Mouse (Mus musculus) left cerebral cortex, postnatal 10 days (tissue): ENCODE results near the gene Cct8l1. TPM values are rescaled to one million over a fixed set of nuclear protein-coding genes. Genes with fewer than 3 reads are reported as not detected.

Source experiments
- DNase-seq, 2 experiments: peaks; one replicate each; pipeline ENCODE4 v3.0.0; 2021 to 2022; ENCODE audit warnings: low spot score in 2 of 2, mixed read lengths in 1 of 2; ENCODE audit errors: extremely low spot score in 1 of 2
- intact Hi-C: fragments of 180-260 bp; cut with DNase I; formaldehyde crosslinking; loops from one replicate; pipeline ENCODE4 v1.15.1; 2025
- total RNA-seq, 2 experiments: library from RNA; stranded (reverse); gene quantifications; 2 replicates each; pipeline ENCODE4 v1.2.3; 2021

The Cct8l1 gene
- total RNA-seq, 2 experiments from 2014 or later = 0.22 TPM; not detected in 1

DNA sequence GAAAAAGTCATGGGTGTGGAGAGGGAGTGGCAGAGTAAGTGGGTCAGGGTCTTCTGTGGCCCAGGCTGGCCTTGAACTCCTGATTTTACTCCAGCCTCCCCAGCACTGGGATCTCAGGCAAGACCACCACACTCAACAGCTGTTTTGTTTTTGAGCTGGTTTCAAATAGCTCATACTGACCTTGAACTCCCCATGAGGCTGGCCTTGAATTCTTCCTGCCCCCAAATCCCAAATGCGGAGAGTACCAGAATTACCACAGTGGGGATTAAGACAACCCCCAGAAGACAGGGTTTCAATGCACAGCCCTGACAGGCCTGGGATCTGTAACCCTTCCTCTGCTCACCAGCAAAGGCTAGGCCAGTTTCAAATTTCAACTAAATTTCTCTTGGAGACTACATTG is 12.1 kb downstream of the Cct8l1 start:
- intact Hi-C loops = loop anchor here (10.0 kb wide), 1 partner anchor 177 kb away; the partner anchor contains the start of gene Xrcc2
- no peak for DNase-seq

DNA sequence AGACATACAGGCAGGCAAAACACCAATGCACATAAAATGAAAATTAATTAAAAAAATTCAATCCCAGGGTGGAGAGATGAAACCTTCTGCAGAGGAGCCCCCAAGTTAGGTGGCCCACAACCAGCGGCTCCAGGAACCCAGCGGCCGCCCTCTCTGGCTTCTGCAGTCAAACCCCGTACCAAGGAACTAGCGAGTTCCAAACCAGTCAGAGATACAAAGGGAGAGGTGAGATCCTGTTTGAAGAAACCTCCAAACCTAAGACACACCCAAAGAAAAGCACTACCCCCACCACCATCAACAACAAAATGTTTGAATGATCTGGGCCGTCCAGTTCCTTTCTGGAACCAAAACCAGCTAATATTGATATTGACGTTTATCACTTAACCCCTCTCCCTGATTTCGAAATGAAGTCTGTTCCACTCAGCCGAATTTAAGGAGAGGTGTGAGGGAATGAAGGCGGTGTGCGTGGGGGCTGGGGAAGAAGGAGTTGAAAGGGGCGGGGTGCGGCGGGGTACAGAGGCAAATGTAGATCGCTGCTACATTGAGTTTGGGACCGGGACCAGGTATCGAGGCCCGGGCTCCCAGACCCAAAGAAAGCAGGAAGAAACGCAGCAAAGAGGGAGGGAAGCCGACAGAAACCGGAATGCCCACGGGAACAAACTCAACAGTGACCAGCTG is 13.1 kb downstream of the Cct8l1 start:
- intact Hi-C loops = loop anchor here (1.0 to 10.0 kb wide), 2 partner anchors 29 to 176 kb away; partner anchors contain the start of gene Xrcc2
- peak in 1 of 2 experiments; percentile 24 for DNase-seq

DNA sequence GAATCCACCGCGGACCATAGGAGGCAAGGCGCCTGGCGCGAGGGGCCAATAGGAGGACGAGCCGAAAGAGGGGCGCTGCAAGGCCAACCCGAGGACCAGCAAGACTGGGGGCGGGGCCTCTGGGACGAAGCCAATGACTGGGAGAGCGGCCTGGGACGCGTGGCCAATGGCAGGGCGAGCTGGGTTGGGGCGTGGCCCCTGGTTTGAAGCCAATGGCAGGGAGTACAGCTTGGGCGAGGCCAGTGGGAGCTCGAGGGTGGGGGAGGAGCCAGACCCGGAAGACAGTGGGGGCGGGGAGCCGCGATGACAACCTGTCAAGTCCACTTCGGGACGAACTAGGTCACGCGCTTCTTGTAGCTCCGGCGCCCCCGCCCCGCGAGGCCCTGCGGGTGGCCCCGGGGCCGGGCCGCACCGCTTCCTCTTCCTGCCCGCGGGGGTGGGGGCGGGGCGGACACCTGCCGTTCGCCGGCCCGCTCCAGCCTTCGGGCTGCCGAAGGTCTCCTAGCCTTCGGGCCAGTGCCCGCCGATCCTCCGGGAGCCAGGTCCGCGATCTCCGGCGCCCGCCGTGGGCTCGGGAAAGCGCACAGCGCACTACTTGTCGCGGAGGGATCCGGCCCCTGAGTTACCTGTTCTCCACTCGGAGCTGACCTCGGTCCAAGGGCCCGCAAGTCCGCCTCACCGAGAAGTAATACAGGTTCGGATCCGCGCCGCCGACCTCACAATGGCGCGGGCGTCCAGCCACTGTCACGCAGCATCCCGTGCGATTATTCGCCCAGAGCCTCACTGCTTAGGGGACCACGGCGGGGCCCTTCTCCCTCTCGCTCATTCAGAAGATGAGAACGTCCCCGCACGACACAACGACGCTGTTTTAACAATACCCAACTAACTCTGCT is 13.9 kb downstream of the Cct8l1 start:
- DNase-seq = peak; percentile 99 to 100
- intact Hi-C loops = loop anchor here (1.0 to 10.0 kb wide), 4 partner anchors 29 to 175 kb away; partner anchors contain the start of gene Xrcc2

DNA sequence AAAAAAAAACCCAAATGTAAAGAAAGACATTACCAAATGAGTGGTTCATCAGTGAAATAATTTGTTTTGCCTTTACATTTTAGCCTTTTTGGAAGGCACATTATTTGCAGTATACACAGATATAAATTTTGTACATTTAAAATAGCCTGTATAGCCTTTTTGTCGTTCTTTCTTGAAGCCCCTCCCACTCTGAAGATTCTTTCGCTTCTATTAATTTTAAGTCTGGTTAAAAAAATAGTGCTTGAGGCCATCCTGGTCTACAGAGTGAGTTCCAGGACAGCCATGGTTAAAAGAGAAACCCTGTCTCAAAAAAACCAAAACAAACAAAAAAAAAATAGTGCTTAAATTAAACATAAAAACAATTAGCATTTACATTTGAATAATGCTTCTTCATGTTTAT is 14.8 kb downstream of the Cct8l1 start:
- no peak for DNase-seq
- intact Hi-C loops = loop anchor here (5.0 kb wide), 2 partner anchors 67 to 82 kb away; no protein-coding TSS in a partner anchor

DNA sequence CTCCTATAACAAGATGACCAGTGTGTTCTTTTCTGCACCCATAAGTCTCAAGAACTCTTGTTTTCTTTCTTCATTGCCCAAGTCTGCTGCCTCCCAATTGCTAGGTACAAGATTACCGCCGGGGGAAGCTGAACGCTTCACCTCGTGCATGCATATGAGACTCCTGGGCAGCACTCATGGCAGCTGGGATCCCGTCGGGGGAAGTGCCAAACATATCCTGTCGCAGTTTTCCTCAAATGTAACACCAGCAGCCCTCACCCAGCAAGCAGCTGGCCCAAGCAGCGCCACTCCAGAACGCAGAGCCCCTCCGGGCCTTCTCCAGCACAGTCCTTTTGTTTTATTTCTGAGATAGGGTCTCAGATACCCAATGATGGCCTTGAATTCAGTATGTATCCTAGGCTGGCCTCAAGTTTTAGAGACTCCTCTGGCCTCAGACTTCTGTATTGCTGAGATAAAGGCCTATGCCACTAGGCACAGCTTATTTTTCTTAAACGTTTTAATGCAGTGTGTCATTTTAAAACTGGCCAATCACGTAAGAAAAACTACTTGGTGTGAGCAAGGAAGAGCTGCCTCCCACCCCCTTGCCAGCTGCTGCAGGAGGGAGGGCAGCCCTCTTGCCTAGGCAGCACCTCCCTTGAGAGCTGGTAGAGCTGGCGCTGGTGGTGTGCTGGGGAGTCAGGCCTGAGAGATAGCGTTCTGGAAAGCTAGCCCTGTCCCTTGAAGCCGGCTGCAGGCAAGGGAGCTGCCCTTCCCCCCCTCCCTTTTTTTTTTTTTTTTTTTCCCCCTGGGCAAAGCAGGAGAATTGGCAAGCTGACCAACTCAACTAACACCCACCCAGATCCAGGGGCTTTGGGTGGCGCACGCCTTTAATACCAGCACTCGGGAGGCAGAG is 16.6 kb downstream of the Cct8l1 start:
- intact Hi-C loops = loop anchor here (5.0 kb wide), 2 partner anchors 65 to 80 kb away; no protein-coding TSS in a partner anchor
- DNase-seq = peak in 1 of 2 experiments; percentile 26

DNA sequence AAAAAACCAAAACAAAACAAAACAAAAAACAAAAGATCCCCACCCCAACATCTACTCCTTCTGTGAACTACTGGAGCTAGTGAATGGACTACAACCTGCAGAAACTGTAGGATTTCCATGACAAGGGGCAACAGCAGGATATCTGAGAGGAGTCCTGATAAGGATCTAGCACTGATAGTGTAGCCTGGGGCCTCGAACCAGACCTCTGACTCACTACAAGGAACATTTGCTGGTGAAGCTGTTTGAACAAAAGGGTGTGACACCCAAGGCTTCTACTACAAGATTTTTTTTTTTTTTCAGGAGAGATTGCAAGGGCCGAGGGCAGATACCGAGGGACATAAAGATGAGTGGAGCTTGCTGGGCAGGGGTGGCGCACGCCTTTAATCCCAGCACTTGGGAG is 17.4 kb downstream of the Cct8l1 start:
- intact Hi-C loops = loop anchor here (5.0 kb wide), 2 partner anchors 64 to 79 kb away; no protein-coding TSS in a partner anchor
- DNase-seq = no peak

DNA sequence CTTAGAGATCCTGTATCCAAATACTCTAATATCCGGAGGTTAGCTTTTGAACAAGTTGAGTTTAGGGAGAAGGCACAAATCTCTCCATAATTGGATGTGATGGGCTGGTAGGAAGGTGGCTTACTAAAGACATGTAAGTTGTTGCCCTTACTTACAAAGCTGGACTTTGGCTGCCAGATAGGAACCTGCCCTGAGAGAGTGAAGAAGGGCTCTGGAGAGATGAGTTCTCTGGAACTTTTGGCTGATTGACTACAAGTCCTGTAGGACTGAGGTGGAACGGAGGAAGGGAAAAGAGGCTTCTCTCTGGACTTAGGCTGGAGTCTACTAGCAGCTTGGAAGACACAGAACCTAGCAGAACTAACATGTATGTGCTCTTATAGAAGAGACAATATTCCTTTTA is 19.7 kb downstream of the Cct8l1 start:
- no peak for DNase-seq
- intact Hi-C loops = no loop called here

DNA sequence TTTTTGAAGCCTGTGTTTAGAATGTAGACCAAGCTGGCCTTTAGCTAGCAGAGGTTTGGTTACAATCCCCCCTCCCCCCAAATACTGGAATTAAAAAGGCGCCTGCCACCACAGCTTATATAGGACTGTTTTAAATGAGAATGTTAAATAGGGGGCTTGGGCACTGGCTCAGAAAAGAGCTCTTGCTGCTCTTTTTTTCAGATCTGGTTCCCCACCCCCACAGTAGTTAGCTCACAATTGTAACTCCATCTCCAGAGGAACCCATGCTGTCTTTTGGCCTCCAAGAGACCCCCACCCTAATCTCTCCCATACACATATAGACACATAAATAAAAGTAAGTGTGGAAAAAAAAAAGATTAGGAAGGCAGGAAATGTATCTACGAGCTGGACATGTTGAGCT is 20.6 kb downstream of the Cct8l1 start:
- DNase-seq = no peak
- intact Hi-C loops = no loop called here

DNA sequence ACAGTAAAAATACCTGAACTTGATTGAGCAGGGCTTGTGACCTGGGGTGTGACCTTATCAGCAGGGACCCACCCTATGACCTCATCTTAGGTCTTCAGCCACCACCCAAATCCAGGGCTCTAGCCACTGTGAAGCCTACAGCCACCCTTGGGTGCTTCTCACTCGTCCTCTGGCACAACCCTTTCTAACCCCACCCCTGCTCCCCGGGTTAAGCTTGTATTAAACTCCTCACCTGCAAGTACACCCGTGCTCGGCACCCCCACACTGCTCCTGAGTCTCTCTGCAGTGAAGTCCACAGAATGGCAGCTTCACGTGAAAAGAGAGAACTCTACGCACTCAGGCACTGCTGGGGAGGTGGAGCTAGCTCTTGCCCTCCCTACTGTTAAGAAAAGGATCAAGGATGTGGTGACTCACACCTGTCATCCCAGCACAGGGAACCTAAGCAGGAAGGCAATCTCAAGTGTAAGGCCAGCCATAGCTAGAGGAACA is 21.1 kb downstream of the Cct8l1 start:
- DNase-seq = no peak
- intact Hi-C loops = no loop called here

DNA sequence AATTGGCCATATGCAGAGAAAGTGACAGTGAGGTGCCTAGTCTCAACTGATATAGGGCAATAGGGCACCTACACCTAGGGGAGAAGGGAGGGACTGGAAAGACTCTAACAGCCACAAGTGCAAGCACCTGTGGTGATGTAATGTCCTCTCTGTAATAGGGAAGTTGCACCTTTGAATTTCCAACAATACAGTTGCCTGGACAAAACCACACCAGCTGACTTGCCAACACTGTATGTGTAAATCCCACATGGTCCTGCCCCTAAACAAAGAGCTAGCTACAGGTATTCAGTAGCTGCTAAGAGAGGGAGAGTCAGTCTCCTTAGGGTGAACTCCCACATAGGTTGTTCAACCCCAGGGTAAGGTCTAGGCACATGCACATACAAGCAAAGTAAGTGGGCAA is 24.5 kb downstream of the Cct8l1 start:
- intact Hi-C loops = no loop called here
- DNase-seq = no peak

DNA sequence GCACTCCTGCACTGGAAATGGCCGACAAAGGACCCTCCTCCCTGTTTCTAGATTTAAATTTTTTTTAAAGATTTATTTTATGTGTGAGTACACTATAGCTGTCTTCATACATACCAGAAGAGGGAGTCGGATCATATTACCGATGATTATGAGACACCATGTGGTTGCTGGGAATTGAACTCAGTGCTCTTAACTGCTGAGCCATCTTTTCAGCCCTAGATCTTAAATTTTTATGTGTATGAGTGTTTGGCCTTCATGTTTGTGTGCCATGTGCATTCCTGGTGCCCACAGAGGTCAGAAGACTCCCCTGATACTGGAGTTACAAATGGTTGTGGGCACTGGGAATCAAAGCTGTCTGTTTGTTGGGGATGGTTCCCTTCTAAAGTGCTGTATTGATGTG is 25.1 kb downstream of the Cct8l1 start:
- intact Hi-C loops = no loop called here
- DNase-seq = no peak

DNA sequence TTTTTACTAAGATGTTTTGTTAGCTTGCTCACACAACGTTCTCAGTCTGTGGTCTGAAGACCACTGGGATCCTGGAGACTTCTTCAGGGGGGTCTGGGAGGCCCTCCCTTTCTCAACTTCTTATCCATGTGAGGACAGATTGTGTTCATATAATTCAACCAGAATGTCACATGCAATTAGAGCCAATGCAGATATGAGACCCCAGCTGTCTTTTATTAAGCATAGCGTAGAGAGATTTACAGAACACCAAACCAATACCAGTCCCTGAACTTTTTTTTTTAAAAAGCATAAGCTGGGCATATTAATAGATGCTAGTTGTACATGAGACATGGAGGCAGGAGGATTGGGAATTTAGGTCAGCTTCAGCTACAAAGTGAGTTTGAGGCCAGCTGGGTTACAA is 25.8 kb downstream of the Cct8l1 start:
- DNase-seq = no peak

DNA sequence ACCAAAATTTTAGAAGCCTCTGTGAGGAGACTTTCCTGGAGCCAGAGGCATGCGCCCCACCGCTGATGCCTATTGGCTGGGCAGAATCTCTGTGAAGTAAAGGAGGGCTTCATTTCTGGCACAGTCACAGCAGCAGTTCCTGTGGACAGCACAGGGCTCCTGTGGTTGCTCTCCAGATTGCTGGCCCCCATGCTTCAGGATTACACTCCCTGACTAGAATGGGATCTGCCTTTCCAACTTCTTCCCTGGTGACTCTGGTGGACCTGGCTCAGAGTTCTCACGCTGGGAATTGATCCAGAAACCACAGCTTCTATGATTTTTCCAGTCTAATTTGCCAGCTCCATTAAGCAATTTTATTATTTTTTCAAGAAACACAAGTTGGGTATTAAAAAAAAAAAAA is 28.2 kb downstream of the Cct8l1 start:
- intact Hi-C loops = no loop called here

More for the DNA sequence above, 25.8 kb downstream of the Cct8l1 start:
- intact Hi-C loops = no loop called here

DNA sequence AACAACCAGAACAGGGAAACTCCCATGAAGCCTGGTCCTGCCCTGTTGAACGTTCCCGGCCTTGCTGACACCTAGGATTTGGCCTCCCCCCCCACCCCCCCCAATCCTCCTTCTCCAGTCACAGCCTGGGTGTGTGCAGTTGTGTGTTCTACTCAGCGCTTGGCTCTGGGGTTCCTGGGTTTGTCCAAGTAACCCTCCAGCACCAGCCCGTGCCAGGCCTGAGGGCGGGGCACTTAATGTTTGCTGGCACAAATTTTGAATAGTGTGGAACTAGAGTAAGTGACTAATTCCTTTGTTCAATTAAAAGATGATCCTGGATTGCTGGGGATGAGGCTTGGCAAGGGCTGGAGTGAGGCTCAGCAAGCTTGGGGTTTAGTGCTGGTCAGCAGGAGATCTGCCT is 28.7 kb downstream of the Cct8l1 start:
- no peak for DNase-seq
- intact Hi-C loops = no loop called here

More for the DNA sequence above, 28.2 kb downstream of the Cct8l1 start:
- no peak for DNase-seq

DNA sequence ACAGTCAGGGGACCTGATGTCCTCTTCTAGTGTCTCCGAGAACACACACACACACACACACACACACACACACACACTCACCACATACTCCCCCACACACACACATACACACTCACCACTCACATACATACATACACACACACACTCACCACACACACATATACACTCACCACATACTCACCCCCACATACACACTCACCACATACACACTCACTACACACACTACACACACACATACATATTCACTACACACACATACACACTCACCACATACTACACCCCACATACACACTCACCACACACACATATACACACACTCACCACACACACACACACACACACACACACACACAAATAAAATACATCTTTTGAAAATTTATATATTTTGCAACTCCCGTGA is 31.0 kb downstream of the Cct8l1 start:
- intact Hi-C loops = no loop called here
- no peak for DNase-seq

DNA sequence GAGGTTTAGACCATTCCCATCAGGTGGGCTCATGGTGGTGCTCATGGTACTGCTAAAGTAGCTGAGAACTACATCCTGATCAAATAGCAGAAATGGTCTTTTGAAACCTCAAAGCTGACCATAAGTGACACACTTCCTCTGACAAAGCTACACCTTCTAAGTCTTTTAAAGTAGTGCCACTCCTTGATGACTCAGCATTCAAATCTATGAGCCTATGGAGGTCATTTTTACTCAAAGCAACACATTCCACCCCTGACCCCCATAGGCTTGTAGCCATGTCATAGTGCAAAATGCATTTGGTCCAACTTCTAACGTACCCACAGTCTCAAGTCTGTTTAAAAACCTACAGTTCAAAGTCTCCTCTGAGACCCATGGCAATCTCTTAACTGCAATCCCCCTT is 35.0 kb downstream of the Cct8l1 start:
- DNase-seq = no peak
- intact Hi-C loops = no loop called here

DNA sequence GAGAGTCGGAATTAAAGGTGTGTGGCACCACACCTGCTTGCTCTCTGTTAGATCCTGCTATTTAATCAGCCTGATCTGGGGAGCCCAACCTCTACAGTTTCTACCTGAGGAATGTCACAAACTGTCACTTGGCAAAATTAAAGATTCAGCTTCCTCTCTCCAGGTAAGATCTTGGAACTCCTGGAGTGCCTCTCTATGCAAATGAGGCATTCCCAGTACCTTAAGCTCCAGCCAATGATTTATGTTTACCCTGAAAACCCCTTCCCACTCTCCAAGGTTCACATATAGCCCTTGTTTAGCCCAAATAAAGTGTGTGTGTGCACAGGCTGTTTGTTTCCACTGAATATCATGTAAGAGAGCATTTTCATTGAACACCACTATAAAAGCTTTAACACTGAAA is 38.3 kb downstream of the Cct8l1 start:
- intact Hi-C loops = no loop called here
- no peak for DNase-seq

DNA sequence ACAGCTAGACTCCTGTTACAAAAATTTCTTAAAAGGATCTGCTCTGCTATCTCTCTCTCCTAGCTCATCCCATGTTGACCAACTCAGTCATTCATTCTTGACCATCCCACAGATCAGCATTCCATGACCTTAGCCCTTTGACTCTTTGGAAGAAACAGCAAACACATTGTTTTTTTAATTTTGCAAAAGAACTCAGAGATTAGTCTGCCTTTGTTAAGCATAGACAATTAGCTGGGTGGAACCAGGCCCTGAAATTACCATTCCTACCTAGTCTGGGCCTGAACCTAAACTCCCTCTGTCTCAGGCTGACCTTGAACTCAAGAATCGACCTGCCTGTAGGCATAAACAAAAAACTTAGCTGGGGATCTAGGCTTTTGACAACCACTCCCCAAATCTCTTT is 38.8 kb downstream of the Cct8l1 start:
- intact Hi-C loops = no loop called here
- DNase-seq = no peak

DNA sequence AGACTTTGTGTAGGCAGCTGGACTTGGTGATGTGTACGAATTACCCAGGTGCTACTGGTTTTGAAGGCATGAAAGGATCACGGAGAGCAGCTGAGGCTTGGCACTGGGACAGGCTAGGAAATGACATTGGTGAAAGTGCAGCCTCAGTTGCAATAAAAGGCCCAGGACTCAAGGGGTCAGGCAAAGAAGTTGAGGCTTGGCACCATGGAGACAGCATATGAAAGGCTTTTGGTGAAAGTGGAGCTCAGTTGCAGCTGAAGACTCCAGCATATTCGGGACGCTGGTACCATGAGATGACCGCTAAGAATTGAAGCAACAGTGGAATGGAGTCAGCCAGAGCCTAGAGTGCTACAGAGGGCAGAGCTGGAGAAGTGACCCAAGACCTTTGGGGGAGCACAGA is 39.8 kb downstream of the Cct8l1 start:
- DNase-seq = no peak
- intact Hi-C loops = no loop called here
